Mouse (Mus musculus) mature B cell (primary cell): ENCODE measurements around the gene Ssr2.
"Not testable (repeated sequence)": the region's sequence is repeated elsewhere in the genome, so short reads cannot be mapped to it uniquely, and the experiment has no call there.

Experiments used
- in situ Hi-C: fragments of 300-500 bp; cut with MboI; formaldehyde crosslinking; loops from 2 replicates; pipeline ENCODE4 v1.14.3; 2019

Gene Ssr2

DNA sequence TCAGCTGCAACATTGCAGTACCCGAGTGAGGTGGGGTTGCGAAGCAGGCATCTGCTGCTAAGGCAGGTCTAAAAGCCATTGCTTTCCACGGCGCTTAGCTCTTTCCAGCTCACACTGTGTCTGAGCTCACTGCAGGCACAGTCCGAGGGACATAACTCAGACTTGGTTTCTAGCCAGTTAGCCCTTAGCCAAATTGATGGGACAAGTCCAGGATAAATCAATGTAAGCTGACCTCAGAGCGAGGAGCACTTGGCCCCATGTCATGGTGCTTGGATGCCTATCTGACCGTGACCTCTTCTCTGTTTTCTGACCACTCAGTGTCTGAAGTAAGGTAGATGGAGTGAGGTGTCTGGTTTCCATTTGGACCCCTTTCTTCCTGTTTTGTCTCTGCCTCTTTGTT is 11.7 kb upstream of the Ssr2 start:
- in situ Hi-C loops: no loop called here

GRCm38 (mm10) chr3:88566116-88566515 is 9.6 kb upstream of the Ssr2 start:
- in situ Hi-C loops: no loop called here

DNA sequence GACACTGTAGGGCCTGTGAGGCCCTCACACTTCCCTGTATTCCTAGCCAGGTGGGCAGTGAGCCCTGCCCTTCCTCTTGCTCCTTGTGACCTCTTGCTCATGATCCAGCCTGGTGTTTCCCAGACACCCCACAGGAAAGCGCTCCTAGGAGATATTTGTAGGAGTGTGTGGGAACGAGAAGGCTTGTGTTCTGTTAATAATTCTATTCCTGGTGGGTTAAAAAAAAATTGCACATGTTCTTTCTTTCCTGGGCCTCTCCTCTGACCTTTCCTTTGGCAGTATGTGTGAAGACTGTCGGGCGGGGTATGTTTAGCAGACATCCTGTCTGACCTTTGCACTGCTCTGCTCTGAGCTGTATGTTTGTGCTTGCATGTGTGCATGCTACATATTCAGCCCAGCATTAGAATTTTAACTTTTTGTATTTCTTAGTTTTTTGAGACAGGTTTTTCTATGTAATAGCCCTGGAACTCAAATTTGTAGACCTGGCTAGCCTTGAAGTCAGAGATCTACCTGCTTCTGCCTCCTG is 9.1 kb upstream of the Ssr2 start:
- in situ Hi-C loops: no loop called here

- in situ Hi-C loops: no loop called here
Observed at GRCm38 (mm10) chr3:88567892-88568291, 7.8 kb upstream of the Ssr2 start.

DNA sequence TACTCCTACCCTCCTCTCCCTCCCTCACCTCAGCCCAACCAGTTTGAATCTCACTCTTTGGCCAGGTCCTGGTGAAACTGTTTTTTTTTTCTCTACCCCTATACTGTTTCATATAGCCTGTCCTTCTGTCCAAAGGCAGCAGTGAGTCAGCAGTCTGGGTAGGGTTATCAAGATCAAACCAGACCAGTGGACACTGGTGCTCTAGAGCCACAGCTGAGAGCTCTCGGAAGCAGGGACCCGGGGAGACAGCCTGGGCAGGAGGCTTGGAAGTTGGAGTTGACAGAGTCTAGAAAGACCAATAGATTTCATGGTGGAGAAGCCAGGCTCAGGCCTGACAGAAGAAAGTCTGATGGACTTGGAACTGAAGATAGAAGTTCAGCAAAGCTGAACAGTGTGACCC is 7.1 kb upstream of the Ssr2 start:
- in situ Hi-C loops: no loop called here

DNA sequence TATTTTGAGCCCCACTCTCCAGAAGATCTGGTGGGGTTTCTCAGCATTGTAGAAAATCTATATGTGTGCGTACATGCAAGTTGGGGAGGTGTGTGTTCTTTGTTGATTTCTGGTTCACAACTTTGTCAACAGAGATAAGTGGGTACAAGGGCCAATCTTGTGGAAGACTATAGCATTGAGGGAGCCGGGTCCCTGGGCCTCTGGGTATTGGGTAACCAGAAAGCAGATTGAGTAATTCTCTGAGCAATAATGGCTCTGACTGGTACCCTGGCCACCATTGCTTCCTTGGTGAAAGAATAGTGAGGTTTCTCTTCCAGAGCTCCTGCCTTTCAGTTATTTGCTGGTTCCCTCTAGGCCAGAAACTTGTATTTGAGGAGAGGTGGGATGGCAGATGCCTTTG is 6.6 kb upstream of the Ssr2 start:
- in situ Hi-C loops: no loop called here

- in situ Hi-C loops: no loop called here
Observed at GRCm38 (mm10) chr3:88569694-88570093, 6.0 kb upstream of the Ssr2 start.

GRCm38 (mm10) chr3:88570341-88570740 is 5.3 kb upstream of the Ssr2 start:
- in situ Hi-C loops: no loop called here

- in situ Hi-C loops: no loop called here
Observed at GRCm38 (mm10) chr3:88571856-88572255, 3.8 kb upstream of the Ssr2 start.

DNA sequence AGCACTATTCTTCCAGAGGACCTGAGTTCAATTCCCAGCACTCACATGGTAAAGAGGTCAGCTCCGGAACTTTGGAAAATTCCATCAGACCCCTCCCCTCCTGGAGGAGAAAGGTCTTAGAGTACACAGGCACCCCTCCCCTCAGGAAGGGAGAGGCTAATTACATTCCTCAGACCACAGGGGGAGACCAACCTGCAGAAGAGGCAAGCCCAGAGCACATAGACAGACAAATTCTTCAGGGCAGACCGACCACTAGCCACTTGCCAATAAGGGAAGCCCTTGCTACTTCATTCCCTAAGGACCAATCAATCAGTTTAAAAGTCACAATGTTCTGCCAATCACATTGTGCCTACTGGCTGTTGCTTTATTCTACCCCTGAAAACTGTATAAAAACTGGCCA is 2.8 kb upstream of the Ssr2 start:
- in situ Hi-C loops: no loop called here

DNA sequence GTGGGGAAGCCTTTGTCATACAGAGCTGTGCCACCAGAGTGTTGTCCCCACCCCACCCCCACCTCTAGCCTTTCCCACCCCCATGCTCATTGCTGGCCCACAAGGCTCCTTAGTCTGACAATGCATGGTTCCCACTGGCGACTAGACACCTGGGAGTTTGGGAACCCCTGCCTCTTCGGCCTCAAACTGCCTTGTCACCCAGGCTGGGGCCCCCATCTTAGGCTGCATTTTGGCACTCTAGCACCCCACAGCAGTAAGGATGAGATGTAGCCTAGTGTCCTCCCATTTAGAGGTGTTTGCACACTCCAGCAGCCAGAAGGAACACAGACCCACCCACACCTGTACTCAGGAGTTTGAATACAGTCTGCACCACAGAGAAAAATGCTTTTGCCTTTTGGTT is 1.9 kb upstream of the Ssr2 start:
- in situ Hi-C loops: no loop called here

DNA sequence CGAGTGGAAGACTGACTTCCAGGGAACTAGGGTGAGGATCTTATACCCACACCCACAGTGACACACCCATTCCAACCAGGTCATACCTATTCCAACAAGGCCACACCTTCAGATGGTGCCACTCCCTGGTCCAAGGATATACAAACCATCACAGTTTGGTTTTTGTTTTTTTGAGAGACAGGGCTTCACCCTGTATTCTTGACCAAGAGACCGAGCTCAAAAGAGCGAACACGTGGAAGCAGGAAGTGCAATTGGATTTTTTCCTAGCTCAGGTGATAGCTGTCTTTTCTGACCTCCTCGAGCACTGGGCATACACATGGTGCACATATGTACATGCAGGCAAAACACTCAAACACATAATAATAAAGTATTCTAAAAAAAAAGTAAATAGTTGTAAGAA is 2.2 kb downstream of the Ssr2 start:
- in situ Hi-C loops: not testable (repeated sequence)

DNA sequence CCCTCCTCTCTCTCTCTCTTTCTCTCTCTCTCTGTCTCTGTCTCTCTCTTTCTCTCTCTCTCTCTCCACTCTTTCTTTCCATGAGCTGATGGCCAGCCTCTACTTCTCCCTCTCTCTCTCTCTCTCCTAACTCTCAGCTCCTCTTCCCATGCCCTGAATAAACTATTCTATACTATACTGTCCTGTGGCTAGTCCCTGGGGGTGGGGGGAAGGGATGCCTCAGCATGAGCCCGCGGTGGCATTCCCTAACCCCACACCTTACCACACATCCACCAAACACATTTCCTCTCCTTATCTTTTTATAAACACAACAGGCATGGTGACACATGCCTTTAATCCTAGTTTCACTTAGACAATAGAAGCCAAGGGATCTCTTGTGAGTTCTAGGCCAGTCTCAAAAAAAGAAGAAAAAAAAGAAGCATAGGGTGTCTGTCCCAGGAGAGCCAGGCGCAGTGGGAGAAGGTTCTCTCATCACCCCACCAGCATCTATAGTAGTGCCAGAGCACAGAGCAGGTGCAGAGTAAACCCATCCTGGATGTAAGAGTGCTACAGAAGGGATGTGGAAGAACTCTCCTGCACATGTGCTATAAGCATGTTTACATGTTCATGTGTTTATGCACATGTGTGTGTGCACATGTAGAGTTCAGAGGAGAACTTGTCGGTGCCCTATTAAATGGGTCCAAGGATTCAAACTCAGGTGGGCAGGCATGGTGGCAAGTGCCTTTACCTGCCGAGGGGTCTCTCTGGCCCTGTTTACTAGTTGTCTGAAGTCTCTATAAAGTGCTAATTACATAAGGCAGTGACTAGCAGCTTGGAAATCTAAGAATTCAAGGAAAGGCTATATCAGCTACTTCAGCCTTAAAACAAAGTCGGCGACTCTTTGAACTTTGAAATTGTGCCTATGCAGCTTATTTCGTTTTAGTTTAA is 3.1 kb downstream of the Ssr2 start:
- in situ Hi-C loops: no loop called here

DNA sequence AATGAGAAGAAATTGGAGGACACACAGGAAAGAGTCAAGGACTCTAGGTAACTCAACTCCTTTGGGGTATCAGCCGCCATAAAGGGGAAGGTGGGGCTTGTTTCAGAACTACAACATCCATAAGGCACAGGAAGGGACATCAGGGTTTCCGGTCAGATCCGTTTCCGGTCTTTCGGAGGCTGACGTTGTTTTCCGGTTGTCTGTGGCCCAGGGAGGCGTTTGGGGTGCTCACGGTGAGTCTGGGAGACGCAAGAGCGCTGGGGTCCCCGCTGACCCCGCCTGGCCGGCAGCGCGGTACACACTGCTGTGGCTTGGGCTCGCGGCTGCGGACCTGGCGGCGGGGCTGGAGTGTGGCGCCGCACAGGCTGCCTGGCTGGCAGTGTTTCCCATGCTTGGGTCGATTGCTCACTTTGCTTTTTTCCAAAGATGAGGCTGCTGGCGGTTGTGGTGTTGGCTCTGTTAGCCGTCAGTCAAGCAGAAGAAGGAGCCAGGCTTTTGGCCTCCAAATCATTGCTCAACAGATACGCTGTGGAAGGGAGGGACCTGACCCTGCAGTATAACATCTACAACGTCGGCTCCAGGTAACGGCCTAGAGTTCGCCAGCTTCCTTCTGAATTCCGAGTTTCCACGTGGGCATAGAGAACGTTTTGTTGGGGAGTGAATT is 3.9 kb downstream of the Ssr2 start:
- in situ Hi-C loops: no loop called here

- in situ Hi-C loops: no loop called here
Observed at GRCm38 (mm10) chr3:88585769-88586168, 10.1 kb downstream of the Ssr2 start.

DNA sequence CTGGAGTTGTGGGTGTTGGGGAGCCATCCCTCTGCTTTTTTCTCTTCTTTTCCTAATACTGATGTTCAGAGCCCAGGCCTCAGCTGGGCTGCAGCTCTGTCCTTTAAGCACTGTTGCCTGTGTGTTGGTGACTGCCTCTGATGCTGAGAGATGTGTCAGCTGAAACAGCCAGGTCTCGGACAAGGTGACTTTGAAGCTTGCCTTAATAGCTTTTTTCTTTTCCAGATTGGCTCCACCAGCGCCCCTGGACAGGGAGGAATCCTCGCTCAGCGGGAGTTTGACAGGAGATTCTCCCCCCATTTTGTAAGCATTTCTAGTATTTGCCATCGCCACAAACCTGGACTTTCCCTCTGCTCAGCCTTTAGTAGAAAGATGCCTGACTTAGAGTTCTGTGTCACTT is 11.0 kb downstream of the Ssr2 start:
- in situ Hi-C loops: no loop called here

DNA sequence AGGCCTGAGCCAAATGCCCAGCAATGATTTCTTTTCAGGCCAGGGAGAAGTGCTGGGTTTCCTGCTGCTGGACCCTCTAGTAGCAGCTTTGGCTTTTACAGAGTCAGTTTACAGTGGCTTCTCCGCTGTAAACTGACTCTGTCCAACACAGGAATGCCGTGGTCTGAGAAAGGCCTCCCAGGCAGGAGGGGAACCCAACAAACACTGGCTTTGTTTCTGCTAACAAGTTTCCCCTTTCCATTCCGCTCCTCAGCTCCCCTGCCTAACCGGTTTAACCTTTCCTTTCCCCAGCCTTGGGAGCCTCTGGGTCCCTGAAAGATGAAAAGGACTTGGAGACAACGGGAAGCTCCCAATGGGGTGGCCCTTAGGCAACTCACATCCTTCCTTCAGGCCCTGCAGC is 14.6 kb downstream of the Ssr2 start:
- in situ Hi-C loops: no loop called here

DNA sequence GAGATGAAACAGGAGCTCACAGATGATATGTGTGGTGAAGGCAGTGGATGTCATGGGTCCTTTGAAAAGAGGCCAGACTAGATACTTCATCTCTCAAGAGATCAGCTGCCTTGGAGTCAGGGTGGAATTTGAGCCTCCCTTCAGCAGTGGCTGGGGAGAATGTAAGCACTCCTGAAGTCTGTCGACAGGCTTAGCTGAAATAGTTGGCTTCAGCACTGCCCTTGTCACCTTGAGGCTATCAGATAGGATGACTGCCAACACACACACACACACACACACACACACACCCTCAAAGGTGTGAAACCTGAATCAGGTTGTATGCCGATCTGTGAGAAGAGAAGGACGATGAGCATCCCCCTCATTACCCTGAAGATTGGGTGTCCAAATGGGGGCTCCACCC is 15.4 kb downstream of the Ssr2 start:
- in situ Hi-C loops: no loop called here

- in situ Hi-C loops: no loop called here
Observed at GRCm38 (mm10) chr3:88591950-88592731, 16.5 kb downstream of the Ssr2 start.

DNA sequence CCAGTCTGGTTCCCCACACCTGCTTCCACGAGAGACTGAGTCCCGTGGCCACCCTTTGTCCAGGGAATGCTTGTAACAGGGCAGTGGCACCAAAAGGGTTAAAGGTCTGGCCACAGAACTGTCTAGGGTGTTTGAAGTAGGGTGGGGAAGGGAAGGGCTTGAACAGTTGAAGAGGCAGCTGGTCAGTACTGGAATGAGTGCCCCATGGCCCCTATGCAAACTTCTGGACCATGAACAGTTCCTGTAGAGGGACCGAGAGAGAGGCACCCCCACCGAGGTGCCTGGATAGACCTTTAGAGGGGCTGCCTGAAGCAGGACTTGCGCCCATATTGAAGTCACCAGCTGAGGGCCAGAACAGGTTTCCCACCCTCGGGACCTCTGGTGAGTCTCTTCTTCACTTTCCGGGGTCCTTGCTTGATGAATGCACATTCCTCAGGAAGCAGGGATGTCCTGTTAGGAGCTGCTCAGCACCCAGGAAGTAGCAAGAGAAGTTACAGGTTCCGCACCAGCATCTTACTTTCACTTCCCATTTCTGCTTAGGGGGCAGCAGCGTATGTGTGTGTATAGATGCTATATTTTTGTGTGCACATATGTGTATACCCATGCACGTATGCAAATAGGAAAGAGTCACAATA is 17.4 kb downstream of the Ssr2 start:
- in situ Hi-C loops: no loop called here

GRCm38 (mm10) chr3:88593893-88594580 is 18.4 kb downstream of the Ssr2 start:
- in situ Hi-C loops: no loop called here
